Comparison of ENCODE assay signal across 21 mouse cellular contexts in the genomic region with DNA sequence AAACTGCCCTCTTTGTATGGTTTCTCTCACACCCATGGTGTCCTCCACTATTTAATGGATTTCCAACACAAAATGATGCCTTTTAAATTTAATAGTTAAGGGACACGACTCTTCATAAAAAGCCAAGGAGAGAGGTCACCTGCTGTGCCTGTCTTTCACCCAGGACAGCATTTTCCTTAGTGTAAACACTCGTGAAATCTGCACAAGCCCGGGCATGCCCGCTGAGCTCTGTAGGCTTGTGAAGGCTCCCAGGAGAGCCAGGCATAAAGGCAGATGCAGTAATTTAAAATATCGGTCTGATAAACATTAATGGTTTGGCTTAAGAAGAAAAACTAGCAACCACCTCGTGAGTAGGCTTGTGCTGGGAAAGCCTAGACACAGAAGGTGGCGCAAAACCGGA.
DNase-seq lines count a peak whose midpoint lies in the region; ATAC-seq lines count a peak whose summit lies in the region.
"Had no signal": no experiment of that assay in that cellular context is flagged by ENCODE, and none has a peak within 500 bp of the region (broad histone marks: within the 10 kb centered on the region; RNA-seq: fewer than 3 reads in every experiment).

No protein-coding gene starts in this region.

- H3K27ac ChIP-seq in embryonic facial prominence, embryonic 14.5 days (replicated peaks; ENCODE audit: low read depth, low read length) = no peak overlapping the region
- H3K27ac ChIP-seq in midbrain, embryonic 11.5 days (ENCODE audit: low read depth, low read length) = no peak overlapping the region
- H3K27ac ChIP-seq: embryonic facial prominence, embryonic 13.5 days; heart, adult 2 months; heart, embryonic 15.5 days had no signal

- H3K36me3 ChIP-seq in embryonic facial prominence, embryonic 14.5 days (ENCODE audit: control insufficient read depth, insufficient read depth, low read length) = no peaks in the 10 kb centered on the region
- H3K36me3 ChIP-seq in midbrain, embryonic 11.5 days (ENCODE audit: control insufficient read depth, insufficient read depth, low read length) = no peaks in the 10 kb centered on the region
- H3K36me3 ChIP-seq: embryonic facial prominence, embryonic 13.5 days; heart, embryonic 15.5 days; hindbrain, embryonic 15.5 days had no signal

- H3K9ac ChIP-seq in embryonic facial prominence, embryonic 14.5 days (ENCODE audit: low read depth, low read length) = no peak overlapping the region
- H3K9ac ChIP-seq in midbrain, embryonic 11.5 days (ENCODE audit: low read length) = no peak overlapping the region
- H3K9ac ChIP-seq: embryonic facial prominence, embryonic 13.5 days; forebrain, postnatal 0 days; heart, embryonic 15.5 days; hindbrain, embryonic 15.5 days had no signal

- 54% methylated on average over 8 of the region's 8 CpGs for WGBS in embryonic facial prominence, embryonic 14.5 days
- WGBS in midbrain, embryonic 11.5 days = 74% methylated on average over 8 of the region's 8 CpGs

- no peaks in the 10 kb centered on the region; the same call in 1 of the 2 replicates for H3K27me3 ChIP-seq in embryonic facial prominence, embryonic 14.5 days (replicated peaks; ENCODE audit: control insufficient read depth, insufficient read depth, low read length)
- no peaks in the 10 kb centered on the region for H3K27me3 ChIP-seq in midbrain, embryonic 11.5 days (ENCODE audit: control insufficient read depth, insufficient read depth, low read length)
- H3K27me3 ChIP-seq: embryonic facial prominence, embryonic 13.5 days; forebrain, embryonic 13.5 days; heart, embryonic 15.5 days; hindbrain, embryonic 15.5 days; Patski had no signal

- H3K4me1 ChIP-seq in embryonic facial prominence, embryonic 14.5 days (ENCODE audit: control insufficient read depth, insufficient read depth, low read length) = peaks cover 5% of the 10 kb centered on the region; the same call in 1 of the 2 replicates
- H3K4me1 ChIP-seq in midbrain, embryonic 11.5 days (ENCODE audit: control insufficient read depth, insufficient read depth, low read length) = no peaks in the 10 kb centered on the region
- H3K4me1 ChIP-seq: hindbrain, embryonic 15.5 days had no signal

- DNase-seq in urinary bladder, postnatal 14 days (ENCODE audit: low spot score) = peak; percentile 60
- no peak for DNase-seq in urinary bladder, adult 2 months (ENCODE audit: low spot score)
- peak; percentile 79 for DNase-seq in ZHBTc4 (ENCODE audit: low read depth, low spot score)
- DNase-seq in embryonic facial prominence, embryonic 14.5 days (ENCODE audit: low spot score) = peak; percentile 26
- no peak for DNase-seq in spleen, postnatal 10 days (ENCODE audit: low spot score in 2 of 2)
- DNase-seq in midbrain, embryonic 11.5 days (ENCODE audit: low spot score, missing footprints) = no peak
- DNase-seq: adrenal gland, adult 8-10 months; adrenal gland, postnatal 36 days; cerebellum, adult 11 months; cerebellum, adult 8-10 months; cerebellum, postnatal 14 days; forebrain, postnatal 0 days; gastrocnemius, postnatal 14 days; heart, adult 2 months; heart, postnatal 14 days had no signal

- ATAC-seq in embryonic facial prominence, embryonic 14.5 days (ENCODE audit: low read depth) = no peak
- ATAC-seq in inflammation-experienced regulatory T-cells, adult 6 months = no peak
- ATAC-seq in midbrain, embryonic 11.5 days (ENCODE audit: low FRiP score) = no peak
- ATAC-seq: Patski had no signal

- H3K4me3 ChIP-seq in embryonic facial prominence, embryonic 14.5 days (ENCODE audit: low read depth, low read length) = no peak overlapping the region
- no peak overlapping the region for H3K4me3 ChIP-seq in midbrain, embryonic 11.5 days (ENCODE audit: low read depth, low read length)
- H3K4me3 ChIP-seq: embryonic facial prominence, embryonic 13.5 days; heart, adult 2 months; hindbrain, embryonic 15.5 days had no signal

- no peaks in the 10 kb centered on the region for H3K9me3 ChIP-seq in embryonic facial prominence, embryonic 14.5 days (ENCODE audit: control insufficient read depth, low read length)
- no peaks in the 10 kb centered on the region for H3K9me3 ChIP-seq in midbrain, embryonic 11.5 days (ENCODE audit: control insufficient read depth, low read length)
- H3K9me3 ChIP-seq: embryonic facial prominence, embryonic 13.5 days; forebrain, embryonic 13.5 days; heart, embryonic 15.5 days; hindbrain, embryonic 15.5 days had no signal

- H3K4me2 ChIP-seq in embryonic facial prominence, embryonic 14.5 days (ENCODE audit: low read depth, low read length) = no peak overlapping the region
- H3K4me2 ChIP-seq in midbrain, embryonic 11.5 days = no peak overlapping the region

Comparison
In these comparisons a context has a peak if more than half of its experiments do, and no peak if none do; other contexts are left out.
1. DNase-seq: peak in urinary bladder, postnatal 14 days (single experiment), ZHBTc4 (single experiment) and embryonic facial prominence, embryonic 14.5 days (single experiment); none in urinary bladder, adult 2 months (single experiment), spleen, postnatal 10 days (0 of 2) and midbrain, embryonic 11.5 days (single experiment).